Mouse (Mus musculus) ovary, postnatal 10 days (tissue): Measurements from ENCODE around the gene Rora.

Experiments used
- DNase-seq: peaks from one replicate; pipeline ENCODE4 v3.0.0; 2022; ENCODE audit warnings: low spot score

Gene Rora

DNA sequence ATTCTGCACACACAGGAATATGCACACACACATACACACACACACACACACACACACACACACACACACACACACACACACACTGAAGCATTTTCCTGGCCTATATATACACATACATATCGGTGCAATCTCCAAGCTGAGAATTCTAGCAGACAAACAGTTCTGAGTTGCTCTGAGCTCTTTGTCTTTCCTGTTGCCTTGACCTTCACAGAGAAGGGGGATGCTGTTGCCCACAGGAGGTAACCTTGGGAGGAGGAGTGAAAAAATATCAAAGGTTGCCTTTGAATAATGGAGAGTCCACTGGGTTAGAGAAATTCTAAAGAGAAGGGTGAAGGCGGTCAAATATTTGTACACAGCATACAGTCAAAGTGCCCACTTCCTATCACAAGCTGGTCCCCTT lies 360.6 kb downstream of the Rora start:
- DNase-seq = no peak

GRCm38 (mm10) chr9:69020381-69020780 lies 366.8 kb downstream of the Rora start:
- no peak for DNase-seq

DNA sequence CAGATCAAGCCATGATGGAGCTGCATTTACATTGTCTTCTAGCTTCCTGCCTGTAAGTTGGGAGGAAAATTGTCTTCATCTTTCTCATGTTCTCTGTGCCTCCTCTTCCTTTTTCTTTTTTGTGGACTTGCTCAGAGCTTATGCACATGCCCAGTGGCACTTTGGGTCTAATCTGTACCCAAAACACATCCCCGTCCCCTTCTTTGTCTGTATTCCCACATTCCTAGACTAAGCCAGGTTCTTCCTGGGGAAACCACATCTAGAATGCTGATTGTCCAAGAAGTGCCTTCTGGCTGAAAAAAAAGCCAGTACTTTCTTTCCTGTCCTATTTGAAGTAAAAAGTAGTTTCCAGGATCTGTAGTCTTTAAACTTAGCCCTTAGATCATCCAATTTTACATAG lies 367.9 kb downstream of the Rora start:
- no peak for DNase-seq

GRCm38 (mm10) chr9:69023314-69023713 lies 369.7 kb downstream of the Rora start:
- no peak for DNase-seq

- DNase-seq = no peak
These were observed 374.6 kb downstream of the Rora start for GRCm38 (mm10) chr9:69028177-69028576.

DNA sequence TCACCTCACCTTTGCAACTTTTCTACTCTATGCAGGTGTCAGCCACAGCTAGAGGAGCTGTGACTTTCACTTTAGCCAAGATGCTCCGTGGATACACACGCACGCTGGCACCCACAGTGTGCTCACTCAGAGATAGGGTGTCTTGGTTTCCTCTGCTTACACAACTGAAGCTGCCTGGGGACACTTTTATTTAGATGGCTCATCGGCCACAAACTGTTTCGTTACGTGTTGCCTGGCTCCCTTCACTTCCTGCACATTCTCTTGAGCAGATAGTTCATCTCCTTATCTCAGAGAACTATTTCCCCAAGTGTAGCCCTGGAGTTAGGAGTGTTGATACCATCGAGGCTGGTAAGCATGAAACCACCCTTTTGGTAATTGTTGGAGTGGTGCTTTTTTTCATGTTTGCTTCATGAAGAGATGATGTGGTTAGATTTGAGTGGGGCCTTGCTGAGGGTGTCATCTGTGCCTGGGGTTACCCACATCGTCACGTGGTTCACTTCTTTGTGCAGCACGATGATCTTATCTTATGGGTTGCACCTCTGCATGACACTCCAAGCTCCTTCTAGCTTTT lies 380.8 kb downstream of the Rora start:
- no peak for DNase-seq

DNA sequence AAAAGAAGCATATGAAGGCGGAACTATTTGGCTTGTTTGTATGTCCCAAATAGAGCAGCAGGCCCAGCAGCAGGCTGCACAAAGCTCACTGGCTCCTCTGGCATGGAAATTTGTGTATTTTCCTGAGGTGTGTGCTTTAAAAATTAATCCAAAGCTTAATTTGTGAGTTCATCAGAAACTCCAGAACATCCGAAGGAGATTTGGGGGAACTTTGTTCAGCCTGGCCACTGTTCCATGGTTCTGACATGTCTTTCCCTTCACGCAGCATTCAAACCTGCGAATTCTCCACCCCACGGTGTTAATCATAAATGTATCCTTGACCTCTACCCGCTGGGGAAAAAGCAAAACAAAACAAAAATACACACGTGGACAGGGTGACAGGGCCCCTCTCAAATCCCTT lies 381.9 kb downstream of the Rora start:
- DNase-seq = no peak

- DNase-seq = no peak
These were observed 382.7 kb downstream of the Rora start for GRCm38 (mm10) chr9:69036296-69036695.

- no peak for DNase-seq
These were observed 390.5 kb downstream of the Rora start for GRCm38 (mm10) chr9:69043920-69044613.

DNA sequence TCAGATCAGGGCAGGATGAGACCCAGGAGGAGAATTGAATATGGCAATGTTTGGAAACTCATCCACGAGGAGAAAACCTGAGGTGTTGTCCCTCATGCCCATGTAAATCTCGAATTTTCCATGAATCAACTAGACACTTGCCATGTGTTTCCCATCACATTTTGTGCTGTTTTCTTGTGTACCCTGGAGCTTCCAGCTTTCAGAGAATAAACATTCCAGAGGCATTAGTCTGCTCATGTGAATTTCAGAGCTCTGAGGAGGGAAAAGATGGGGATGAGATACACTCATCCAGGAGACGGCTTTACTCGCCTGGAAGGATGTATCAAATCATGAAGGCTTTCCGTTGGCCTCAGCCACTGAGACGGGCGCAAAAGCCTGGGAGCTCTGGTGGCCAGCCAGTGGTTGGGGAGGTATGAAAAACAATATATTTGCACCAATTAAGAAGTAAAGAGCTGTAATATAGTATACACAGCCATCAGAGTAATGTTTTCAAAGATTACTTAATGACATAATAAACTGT lies 391.1 kb downstream of the Rora start:
- DNase-seq = no peak

GRCm38 (mm10) chr9:69045908-69046307 lies 392.3 kb downstream of the Rora start:
- no peak for DNase-seq

- DNase-seq = no peak
These were observed 397.3 kb downstream of the Rora start for GRCm38 (mm10) chr9:69050856-69051255.

DNA sequence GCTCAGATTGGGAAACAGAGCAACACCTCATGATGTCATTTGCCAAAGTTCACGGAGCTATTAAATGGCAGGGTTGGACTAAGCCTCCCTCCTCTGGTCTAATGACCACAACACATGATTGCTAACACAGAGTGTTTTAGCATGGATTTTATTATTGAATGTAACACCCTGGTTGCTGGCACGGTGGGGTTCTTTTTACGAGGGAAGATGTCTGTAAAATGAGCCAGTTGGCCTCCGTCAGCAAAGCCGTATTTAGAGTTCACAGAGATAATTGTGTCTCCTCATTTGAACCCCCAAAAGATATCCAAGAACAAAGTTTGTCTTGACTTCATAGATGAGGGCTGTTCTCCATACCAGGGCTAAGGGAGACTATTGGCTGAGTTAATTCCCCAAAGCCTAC lies 398.3 kb downstream of the Rora start:
- no peak for DNase-seq

DNA sequence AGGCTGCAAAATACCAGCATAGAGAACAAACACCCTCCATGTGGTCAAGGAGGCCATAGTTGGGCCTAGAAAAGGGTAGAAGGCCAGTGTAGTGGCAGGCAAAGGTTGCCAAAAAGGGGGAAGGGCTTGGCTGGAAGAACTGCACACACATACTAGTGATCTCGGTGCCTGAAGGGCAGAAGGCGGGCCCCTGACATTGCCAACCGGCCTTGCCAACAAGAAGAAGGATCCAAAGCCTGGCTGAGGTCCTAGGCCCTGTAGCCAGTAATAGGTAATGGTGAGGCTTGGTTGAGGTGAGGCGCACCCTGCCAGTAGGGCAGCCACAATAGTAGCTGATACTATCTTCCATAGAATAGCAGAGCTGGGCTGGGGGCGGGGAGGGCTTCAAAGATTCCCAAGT lies 401.7 kb downstream of the Rora start:
- DNase-seq = no peak

- DNase-seq = no peak
These were observed 417.7 kb downstream of the Rora start for GRCm38 (mm10) chr9:69071203-69071867.

- DNase-seq = no peak
These were observed 419.7 kb downstream of the Rora start for GRCm38 (mm10) chr9:69073271-69073670.

- DNase-seq = no peak
These were observed 430.6 kb downstream of the Rora start for GRCm38 (mm10) chr9:69084086-69084719.

DNA sequence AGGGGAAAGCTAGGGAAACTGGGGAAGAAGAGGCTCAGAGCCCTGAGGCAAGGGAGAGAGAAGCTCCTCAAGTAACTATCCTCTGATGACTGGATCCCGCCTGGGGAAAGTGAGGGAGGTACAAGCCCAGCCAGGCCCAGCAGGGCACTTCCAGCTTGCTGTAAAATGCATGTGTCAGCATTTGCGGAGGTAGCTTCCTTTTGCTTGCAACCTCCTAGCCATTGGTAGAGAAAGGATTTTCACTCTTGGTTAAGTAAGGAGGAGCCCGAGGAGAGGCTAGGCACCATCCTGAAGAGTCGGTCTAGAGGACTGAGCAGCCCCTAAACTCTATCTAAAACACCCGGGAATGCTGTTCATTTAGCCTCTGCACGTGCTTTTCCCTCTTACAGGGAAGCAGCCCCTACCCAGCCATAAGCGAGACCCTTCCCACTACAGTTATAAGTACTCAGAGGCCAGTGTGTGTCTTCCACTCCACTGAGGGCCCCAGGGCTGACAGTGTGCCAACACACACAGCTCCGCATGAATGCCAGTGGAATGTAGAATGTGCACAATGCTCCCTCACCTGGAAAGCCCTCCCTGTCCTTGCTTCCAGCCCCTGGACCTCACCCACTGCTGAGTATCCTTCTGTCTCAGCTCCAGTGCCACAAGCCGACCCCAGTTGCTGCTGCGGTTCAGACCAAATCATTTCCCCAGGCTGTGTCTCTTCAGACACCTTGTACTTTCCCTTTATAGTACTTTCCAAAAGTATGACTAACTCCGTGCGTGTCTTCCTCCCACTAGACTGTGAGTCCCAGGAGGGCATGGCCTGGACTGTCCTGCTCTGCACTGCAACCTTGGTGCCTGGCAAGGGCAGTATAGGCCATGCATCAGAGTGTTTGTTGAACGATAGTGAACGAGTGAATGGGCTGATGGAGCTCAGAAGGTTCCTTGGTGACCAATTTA lies 431.4 kb downstream of the Rora start:
- no peak for DNase-seq

DNA sequence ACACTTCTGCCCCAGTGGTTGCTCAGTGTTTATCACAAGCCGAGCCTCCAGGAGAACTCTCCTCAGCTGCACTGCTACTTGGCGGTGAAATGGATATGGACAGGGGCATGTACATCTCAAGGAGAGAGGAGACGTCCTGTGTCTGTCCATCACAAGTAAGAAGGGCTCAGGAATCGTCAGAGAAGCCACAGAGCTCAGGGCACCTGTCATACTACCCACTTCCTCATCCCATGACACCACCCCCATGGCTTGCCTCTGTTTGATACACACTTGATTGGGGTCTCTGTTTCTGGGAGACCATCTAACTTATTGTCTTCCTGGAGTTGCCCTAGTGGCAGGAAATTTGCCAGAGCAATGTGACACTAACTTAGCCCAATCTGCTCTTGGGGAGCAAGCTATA lies 433.3 kb downstream of the Rora start:
- DNase-seq = no peak

GRCm38 (mm10) chr9:69087325-69087724 lies 433.7 kb downstream of the Rora start:
- no peak for DNase-seq

DNA sequence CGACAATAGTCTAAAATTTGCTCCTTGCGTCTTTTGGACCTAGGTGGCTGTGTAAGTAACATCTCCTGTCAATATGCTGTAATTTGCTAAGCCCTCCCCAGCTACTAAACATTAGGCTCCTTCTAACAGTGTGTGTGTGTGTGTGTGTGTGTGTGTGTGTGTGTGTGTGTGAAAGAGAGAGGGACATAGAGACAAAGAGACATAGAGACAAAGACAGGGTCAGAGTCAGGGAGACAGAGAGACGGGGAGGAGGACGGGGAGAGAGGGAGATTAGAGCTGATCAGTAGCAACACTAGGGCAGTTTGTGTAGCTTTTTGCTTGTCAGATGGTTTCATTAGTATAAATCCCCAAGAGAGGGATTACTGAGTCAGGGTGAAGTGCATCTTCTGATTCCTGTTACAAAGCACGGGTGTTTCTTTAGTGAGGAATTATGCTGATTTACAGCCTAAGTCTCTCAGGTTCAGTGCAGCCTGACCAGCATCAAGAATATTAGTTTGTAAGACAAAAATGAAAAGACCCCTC lies 437.2 kb downstream of the Rora start:
- DNase-seq = no peak
